Mouse (Mus musculus): ENCODE measurements at regions not wholly inside any gene's neighbourhood (a gene's known extent, or its start where the extent isn't known, plus 50 kb on each side); places are given as distances from the start of the nearest gene placed in this dataset.

GRCm38 (mm10) chr11:7552154-7552553 is 338.4 kb upstream of the Igfbp3 start:
- no peak for TF ChIP-seq HCFC1 (IDR thresholded peaks at IDR 0.05; ENCODE audit: borderline replicate concordance, insufficient read depth, low read length)
- TF ChIP-seq ZC3H11A (IDR thresholded peaks at IDR 0.05; ENCODE audit: borderline replicate concordance, low read depth, low read length) = no peak
